Mouse (Mus musculus) heart, postnatal 0 days (tissue): Measurements from ENCODE around the gene Slfn1. TPM values are rescaled to one million over a fixed set of nuclear protein-coding genes. Genes with fewer than 3 reads are reported as not detected.

Experiments
- ATAC-seq: fragments of 200-750 bp; cut with Nextera tagmentation; 2 replicates; pipeline ENCODE4 v1.8.0; 2017; ENCODE audit warnings: low read depth, moderate number of reproducible peaks, moderate library complexity; ENCODE audit not compliant: insufficient read depth
- DNase-seq: peaks from one replicate; pipeline ENCODE4 v3.0.0-alpha.2; 2016; ENCODE audit warnings: low spot score
- H3K27ac ChIP-seq: fragments of 300-500 bp; sonication (generic); 2 replicates; pipeline ENCODE4 v1.5.1; 2014; ENCODE audit warnings: low read depth, mild to moderate bottlenecking
- H3K27me3 ChIP-seq: fragments of 300-500 bp; sonication (generic); 2 replicates; pipeline ENCODE4 v1.6.1; 2014; ENCODE audit warnings: low read length, mixed read lengths; ENCODE audit not compliant: control insufficient read depth, insufficient read depth
- H3K36me3 ChIP-seq: fragments of 300-500 bp; sonication (generic); replicated peaks from 2 replicates; pipeline ENCODE4 v1.6.1; 2014; ENCODE audit warnings: low read length, mixed read lengths; ENCODE audit not compliant: control insufficient read depth, insufficient read depth
- H3K4me1 ChIP-seq: fragments of 300-500 bp; sonication (generic); 2 replicates; pipeline ENCODE4 v1.6.1; 2014; ENCODE audit warnings: antibody characterized with exemption; ENCODE audit not compliant: control insufficient read depth, insufficient read depth
- H3K4me2 ChIP-seq: fragments of 300-500 bp; sonication (generic); 2 replicates; pipeline ENCODE4 v1.6.1; 2014; ENCODE audit warnings: low read depth, mild to moderate bottlenecking, low read length, moderate library complexity
- H3K4me3 ChIP-seq: fragments of 300-500 bp; sonication (generic); 2 replicates; pipeline ENCODE4 v1.5.1; 2014; ENCODE audit warnings: low read depth, low read length
- H3K9ac ChIP-seq: fragments of 300-500 bp; sonication (generic); replicated peaks from 2 replicates; pipeline ENCODE4 v1.6.1; 2014; ENCODE audit warnings: low read depth, low read length, mixed read lengths
- H3K9me3 ChIP-seq: fragments of 300-500 bp; sonication (generic); replicated peaks from 2 replicates; pipeline ENCODE4 v1.6.1; 2016; ENCODE audit warnings: low read length; ENCODE audit not compliant: control insufficient read depth
- CTCF ChIP-seq: IDR thresholded peaks from 2 replicates; pipeline ENCODE4 v1.5.1; 2016; ENCODE audit warnings: antibody characterized with exemption, control low read depth, low read depth
- EP300 ChIP-seq: IDR thresholded peaks from 2 replicates; pipeline ENCODE4 v1.6.1; 2016; ENCODE audit warnings: antibody characterized with exemption, low read depth
- WGBS: fragments of 180-500 bp; shearing (Covaris S2); extraction: QIAGEN DNeasy Blood & Tissue Kit; methylation state at CpG from one replicate; pipeline ENCODE4 v1.1.7; 2014; 5-methylcytosine and 5-hydroxymethylcytosine counted together
- polyA plus RNA-seq: library from polyadenylated mRNA; unstranded; fragments of >200 nt; fragmentation: Nextera tagmentation; extraction: Ambion mirVana; gene quantifications from 2 replicates; pipeline ENCODE4 v1.2.1, GENCODE M21; 2015
- total RNA-seq: library from RNA; depleted of rRNA; stranded (reverse); fragments of >200 nt; gene quantifications from 2 replicates; pipeline ENCODE4 v1.2.3, GENCODE M21; 2014; ENCODE audit warnings: low replicate concordance; rRNA removed

Gene Slfn1
- total RNA-seq: 0.31 TPM in 1 of 2 replicates, not detected in the other
- polyA plus RNA-seq: 0.18 and 0.33 TPM in 2 replicates

GRCm38 (mm10) chr11:83116597-83117227 is at the start of gene Slfn1:
Gene Slfn1, plus strand, starts transcription at chr11:83116849.
- DNase-seq (no peak), ATAC-seq (no peak)
- TF ChIP-seq EP300 (no peak), CTCF (no peak)
- Histone ChIP-seq H3K4me3 (no peak within 1 kb of the TSS), H3K4me1 (no peaks in the 10 kb centered on the region), H3K9ac (no peak within 1 kb of the TSS), H3K9me3 (no peaks in the 10 kb centered on the region), H3K27ac (no peak within 1 kb of the TSS), H3K27me3 (no peaks in the 10 kb centered on the region), H3K4me2 (no peak within 1 kb of the TSS), H3K36me3 (no peaks in the 10 kb centered on the region)
- 70% methylated on average over 13 of the region's 13 CpGs for WGBS

GRCm38 (mm10) chr11:83067982-83068694 is 48.5 kb upstream of the Slfn1 start:
- no peak for TF ChIP-seq CTCF
- no peak for TF ChIP-seq EP300
- ATAC-seq: no peak

GRCm38 (mm10) chr11:83070321-83070970 is 46.2 kb upstream of the Slfn1 start:
- TF ChIP-seq CTCF (no peak), EP300 (no peak)
- H3K4me2 ChIP-seq: no peak overlapping the region
- no peaks in the 10 kb centered on the region for H3K9me3 ChIP-seq
- ATAC-seq (no peak), DNase-seq (no peak)
- H3K27me3 ChIP-seq: no peaks in the 10 kb centered on the region
- 86% methylated on average over 15 of the region's 15 CpGs for WGBS
- H3K36me3 ChIP-seq: no peaks in the 10 kb centered on the region
- no peak overlapping the region for H3K9ac ChIP-seq
- H3K27ac ChIP-seq: no peak overlapping the region
- H3K4me1 ChIP-seq: peaks cover 6% of the 10 kb centered on the region; the same call in 1 of the 2 replicates
- H3K4me3 ChIP-seq: no peak overlapping the region

More at GRCm38 (mm10) chr11:83067982-83068694, 48.5 kb upstream of the Slfn1 start:
- H3K9me3 ChIP-seq: no peaks in the 10 kb centered on the region
- H3K36me3 ChIP-seq: no peaks in the 10 kb centered on the region
- no peak overlapping the region; the same call in 1 of the 2 replicates for H3K4me2 ChIP-seq
- H3K4me3 ChIP-seq: no peak overlapping the region
- H3K4me1 ChIP-seq: peaks cover 10% of the 10 kb centered on the region; the same call in 1 of the 2 replicates
- no peak for DNase-seq
- no peak overlapping the region for H3K27ac ChIP-seq
- H3K27me3 ChIP-seq: no peaks in the 10 kb centered on the region
- H3K9ac ChIP-seq: no peak overlapping the region
- WGBS: 72% methylated on average over 4 of the region's 4 CpGs

- H3K4me1 ChIP-seq: peaks cover 11% of the 10 kb centered on the region
- H3K4me2 ChIP-seq: no peak overlapping the region
- no peak overlapping the region for H3K9ac ChIP-seq
- no peak overlapping the region for H3K4me3 ChIP-seq
- no peaks in the 10 kb centered on the region for H3K9me3 ChIP-seq
- peak overlapping the region; percentile 84 for H3K27ac ChIP-seq
- DNase-seq: peak; percentile 82
- 47% methylated on average over 3 of the region's 3 CpGs for WGBS
- H3K27me3 ChIP-seq: no peaks in the 10 kb centered on the region
- no peak for TF ChIP-seq CTCF
- no peak for TF ChIP-seq EP300
- H3K36me3 ChIP-seq: no peaks in the 10 kb centered on the region
- ATAC-seq: peak; percentile 83
Observed at GRCm38 (mm10) chr11:83077714-83078422, 38.8 kb upstream of the Slfn1 start.
